Mouse (Mus musculus) ES-Bruce4 (cell line): ENCODE results near the gene Gspt1.

Experiments
- CTCF ChIP-seq: IDR thresholded peaks from one replicate; pipeline ENCODE4 v1.8.1; 2011; ENCODE audit warnings: low read depth, low read length
- EP300 ChIP-seq: IDR thresholded peaks from 2 replicates; pipeline ENCODE4 v1.6.1; 2011; ENCODE audit warnings: low read depth, low read length; ENCODE audit not compliant: insufficient read depth
- POLR2A ChIP-seq: IDR thresholded peaks from one replicate; pipeline ENCODE4 v1.8.1; 2011; ENCODE audit warnings: low read length; ENCODE audit not compliant: insufficient read depth

DNA sequence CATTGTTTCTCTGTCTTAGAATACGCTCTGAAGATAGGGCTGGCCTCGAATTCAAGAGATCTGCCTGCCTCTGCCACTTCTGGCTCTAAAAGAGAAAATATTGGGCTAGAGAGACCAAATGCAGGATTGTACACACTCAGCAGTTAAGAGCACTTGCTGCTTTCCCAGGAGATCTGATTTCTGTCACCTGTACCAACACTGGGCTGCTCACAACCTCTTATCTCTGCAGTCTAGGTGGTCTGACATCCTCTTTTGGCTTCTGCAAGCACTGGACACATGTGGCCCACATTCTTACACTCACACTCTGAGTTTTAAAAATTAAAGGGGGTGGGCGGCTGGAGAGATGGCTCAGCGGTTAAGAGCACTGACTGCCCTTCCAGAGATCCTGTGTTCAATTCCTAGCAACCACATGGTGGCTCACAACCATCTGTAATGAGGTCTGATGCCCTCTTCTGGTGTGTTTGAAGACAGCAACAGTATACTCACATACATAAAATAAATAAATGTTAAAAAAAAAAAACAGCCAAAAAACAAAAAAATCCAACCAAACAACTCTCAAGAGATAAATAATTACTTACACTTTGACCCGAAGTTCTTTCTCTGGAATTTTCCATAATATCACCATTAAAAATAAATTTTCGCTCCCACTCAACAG lies 52.3 kb downstream of the Gspt1 start:
- TF ChIP-seq CTCF (no peak), POLR2A (no peak), EP300 (no peak)
